Comparison of ENCODE assay signal across 15 mouse cellular contexts in the genomic region with DNA sequence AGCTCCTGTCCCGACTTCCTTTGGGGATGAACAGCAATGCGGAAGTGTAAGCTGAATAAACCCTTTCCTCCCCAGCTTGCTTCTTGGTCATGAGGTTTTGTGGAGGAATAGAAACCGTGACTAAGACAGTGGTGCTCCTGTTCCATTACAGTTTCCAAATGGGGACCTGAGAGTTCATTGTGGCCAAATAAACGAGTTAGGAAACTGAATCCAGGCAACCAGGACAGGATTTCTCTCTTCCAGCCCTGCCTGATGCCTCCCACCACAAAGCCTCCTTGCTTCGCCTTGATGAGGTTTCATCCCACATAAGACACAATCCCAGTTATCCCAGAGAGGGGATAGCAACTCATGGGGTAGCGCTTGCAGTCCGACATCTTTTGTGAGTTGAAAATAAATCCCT.
DNase-seq lines count a peak whose midpoint lies in the region; ATAC-seq and TF ChIP-seq lines count a peak whose summit lies in the region.
"Had no signal": no experiment of that assay in that cellular context is flagged by ENCODE, and none has a peak within 500 bp of the region (broad histone marks: within the 10 kb centered on the region; RNA-seq: fewer than 3 reads in every experiment).

No protein-coding gene starts in this region.

- H3K4me3 ChIP-seq in hindbrain, embryonic 10.5 days: no peak overlapping the region
- H3K4me3 ChIP-seq in hindbrain, embryonic 12.5 days: no peak overlapping the region
- H3K4me3 ChIP-seq in embryonic facial prominence, embryonic 11.5 days (ENCODE audit: low read depth, low read length): no peak overlapping the region
- H3K4me3 ChIP-seq in limb, embryonic 14.5 days (replicated peaks; ENCODE audit: low read length): no peak overlapping the region
- no peak overlapping the region for H3K4me3 ChIP-seq in layer of hippocampus, adult 2 months
- H3K4me3 ChIP-seq: liver, embryonic 12.5 days had no signal

- no peak overlapping the region for H3K9ac ChIP-seq in hindbrain, embryonic 12.5 days
- no peak overlapping the region for H3K9ac ChIP-seq in embryonic facial prominence, embryonic 11.5 days (replicated peaks; ENCODE audit: low read length)
- no peak overlapping the region; the same call in 1 of the 2 replicates for H3K9ac ChIP-seq in limb, embryonic 14.5 days (ENCODE audit: low read depth, low read length, severe bottlenecking)
- H3K9ac ChIP-seq: liver, embryonic 12.5 days had no signal

- no peak for ATAC-seq in hindbrain, embryonic 12.5 days (ENCODE audit: low FRiP score)
- ATAC-seq in embryonic facial prominence, embryonic 11.5 days (replicated peaks; ENCODE audit: insufficient number of reproducible peaks, low FRiP score, low TSS enrichment, low read depth): no peak
- no peak for ATAC-seq in limb, embryonic 14.5 days (ENCODE audit: low FRiP score, low read depth)
- ATAC-seq: inflammation-experienced regulatory T-cells, adult 6 months; liver, embryonic 12.5 days; midbrain, embryonic 16.5 days had no signal

- no peaks in the 10 kb centered on the region for H3K9me3 ChIP-seq in hindbrain, embryonic 10.5 days
- H3K9me3 ChIP-seq in hindbrain, embryonic 12.5 days (replicated peaks): no peaks in the 10 kb centered on the region
- H3K9me3 ChIP-seq in embryonic facial prominence, embryonic 11.5 days (replicated peaks; ENCODE audit: control insufficient read depth, low read length): no peaks in the 10 kb centered on the region
- no peaks in the 10 kb centered on the region for H3K9me3 ChIP-seq in limb, embryonic 14.5 days (ENCODE audit: control insufficient read depth, low read length)
- H3K9me3 ChIP-seq: liver, embryonic 12.5 days had no signal

- TF ChIP-seq POLR2A in limb, embryonic 14.5 days (IDR thresholded peaks at IDR 0.05; ENCODE audit: borderline replicate concordance, extremely low read depth, insufficient read depth, insufficient read length): no peak

- H3K4me2 ChIP-seq in hindbrain, embryonic 12.5 days (replicated peaks): no peak overlapping the region
- H3K4me2 ChIP-seq in embryonic facial prominence, embryonic 11.5 days (ENCODE audit: low read depth, low read length): no peak overlapping the region
- H3K4me2 ChIP-seq in limb, embryonic 14.5 days (replicated peaks; ENCODE audit: low read depth, low read length, severe bottlenecking): no peak overlapping the region
- H3K4me2 ChIP-seq: liver, embryonic 12.5 days had no signal

- H3K36me3 ChIP-seq in hindbrain, embryonic 10.5 days: no peaks in the 10 kb centered on the region
- no peaks in the 10 kb centered on the region for H3K36me3 ChIP-seq in hindbrain, embryonic 12.5 days
- H3K36me3 ChIP-seq in embryonic facial prominence, embryonic 11.5 days (replicated peaks; ENCODE audit: control insufficient read depth, insufficient read depth, low read depth, low read length): no peaks in the 10 kb centered on the region
- H3K36me3 ChIP-seq in limb, embryonic 14.5 days (ENCODE audit: control insufficient read depth, insufficient read depth, low read length): no peaks in the 10 kb centered on the region
- H3K36me3 ChIP-seq: liver, embryonic 12.5 days had no signal

- peaks cover 5% of the 10 kb centered on the region; the same call in 1 of the 2 replicates for H3K4me1 ChIP-seq in hindbrain, embryonic 10.5 days (replicated peaks)
- H3K4me1 ChIP-seq in hindbrain, embryonic 12.5 days: no peaks in the 10 kb centered on the region
- no peaks in the 10 kb centered on the region for H3K4me1 ChIP-seq in embryonic facial prominence, embryonic 11.5 days (ENCODE audit: control insufficient read depth, insufficient read depth, low read length)
- H3K4me1 ChIP-seq in limb, embryonic 14.5 days (ENCODE audit: control insufficient read depth, insufficient read depth, low read length): peaks cover 17% of the 10 kb centered on the region
- H3K4me1 ChIP-seq: liver, embryonic 12.5 days had no signal

- H3K27ac ChIP-seq in hindbrain, embryonic 10.5 days: peak overlapping the region; percentile 17; the same call in 1 of the 2 replicates
- H3K27ac ChIP-seq in hindbrain, embryonic 12.5 days: no peak overlapping the region
- H3K27ac ChIP-seq in embryonic facial prominence, embryonic 11.5 days (replicated peaks; ENCODE audit: low read depth, low read length): peak overlapping the region; percentile 86
- H3K27ac ChIP-seq in limb, embryonic 14.5 days (replicated peaks; ENCODE audit: low read depth, low read length): peak overlapping the region; percentile 88
- H3K27ac ChIP-seq in layer of hippocampus, adult 2 months: no peak overlapping the region
- H3K27ac ChIP-seq: liver, embryonic 12.5 days had no signal

- no peaks in the 10 kb centered on the region for H3K27me3 ChIP-seq in hindbrain, embryonic 10.5 days (ENCODE audit: insufficient read depth, poor library complexity, severe bottlenecking)
- no peaks in the 10 kb centered on the region for H3K27me3 ChIP-seq in hindbrain, embryonic 12.5 days
- H3K27me3 ChIP-seq in embryonic facial prominence, embryonic 11.5 days (ENCODE audit: control insufficient read depth, insufficient read depth, low read length): no peaks in the 10 kb centered on the region
- no peaks in the 10 kb centered on the region for H3K27me3 ChIP-seq in limb, embryonic 14.5 days (ENCODE audit: control insufficient read depth, insufficient read depth, low read length)
- H3K27me3 ChIP-seq: liver, embryonic 12.5 days had no signal

- TF ChIP-seq CTCF in layer of hippocampus, adult 2 months (conservative IDR thresholded peaks at IDR 0.05): no peak

- 82% methylated on average over 7 of the region's 7 CpGs for WGBS in hindbrain, embryonic 10.5 days
- WGBS in hindbrain, embryonic 12.5 days: 78% methylated on average over 7 of the region's 7 CpGs
- WGBS in embryonic facial prominence, embryonic 11.5 days: 62% methylated on average over 7 of the region's 7 CpGs
- 40% methylated on average over 7 of the region's 7 CpGs for WGBS in limb, embryonic 14.5 days

- DNase-seq in hindbrain, embryonic 10.5 days (ENCODE audit: low spot score): no peak
- DNase-seq in NIH3T3 (ENCODE audit: low read depth): peak; percentile 60
- no peak for DNase-seq in embryonic facial prominence, embryonic 11.5 days (ENCODE audit: low spot score)
- no peak for DNase-seq in limb, embryonic 14.5 days (ENCODE audit: low spot score)
- DNase-seq in layer of hippocampus, adult 2 months (ENCODE audit: low spot score in 2 of 2): no peak
- no peak for DNase-seq in yolk sac, embryonic 10.5 days (ENCODE audit: low spot score)
- DNase-seq: adrenal gland, adult 2 months; cerebellum, postnatal 25 days; heart, postnatal 14 days; kidney, postnatal 36 days; thymus, postnatal 25 days had no signal

Comparison
In these comparisons a context has a peak if more than half of its experiments do, and no peak if none do; other contexts are left out.
1. H3K27ac ChIP-seq: peak in hindbrain, embryonic 10.5 days (single experiment), embryonic facial prominence, embryonic 11.5 days (single experiment) and limb, embryonic 14.5 days (single experiment); none in hindbrain, embryonic 12.5 days (single experiment) and layer of hippocampus, adult 2 months (single experiment).